Mouse (Mus musculus): ENCODE data around the gene Myo18a.

The Myo18a gene

GRCm38 (mm10) chr11:77795216-77795615 lies 32.2 kb downstream of the Myo18a start:
- DNase-seq (ENCODE audit: low spot score) = no peak

GRCm38 (mm10) chr11:77800491-77800868 lies 37.4 kb downstream of the Myo18a start:
- DNase-seq (ENCODE audit: low spot score) = no peak

DNA sequence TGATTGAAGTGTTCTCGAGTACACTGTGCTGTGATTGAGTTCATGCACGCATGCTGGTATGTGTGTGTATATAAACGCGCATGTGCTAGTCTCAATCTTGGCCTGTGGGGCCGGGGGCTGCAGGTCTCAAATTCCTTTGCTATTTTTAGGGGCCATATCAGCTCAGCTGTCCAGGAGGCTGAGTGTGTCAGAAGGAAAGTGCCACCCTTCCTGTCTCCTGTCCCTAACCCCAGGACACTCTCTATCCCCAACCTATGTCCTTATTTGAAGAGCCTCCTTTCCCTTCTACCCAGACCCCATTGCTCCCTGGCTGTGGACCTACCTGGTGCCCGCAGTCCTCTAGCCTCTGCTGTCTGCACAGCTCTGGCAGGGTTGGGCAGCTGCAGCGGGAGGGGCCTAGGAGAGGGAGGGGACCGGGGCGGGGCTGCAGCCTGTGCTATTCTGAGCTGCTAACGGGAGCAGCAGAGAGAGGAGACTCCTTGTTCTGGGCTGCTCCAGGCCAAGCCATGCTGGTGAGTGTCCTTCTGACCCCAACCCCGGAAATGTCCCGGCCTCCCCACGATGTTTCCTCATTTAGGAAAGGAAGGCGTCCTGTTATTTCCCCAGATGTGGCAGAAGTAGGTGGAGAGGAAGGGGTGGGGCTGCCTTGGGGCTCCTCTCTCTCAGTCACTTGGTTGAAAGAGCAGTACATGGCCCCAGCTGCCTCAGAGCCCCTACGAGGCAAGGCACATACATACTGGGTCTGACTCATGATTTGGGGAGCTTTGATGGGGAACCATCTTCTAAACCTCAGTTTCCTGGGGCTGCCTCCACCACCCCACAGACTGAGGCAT lies 38.0 kb downstream of the Myo18a start:
- peak; percentile 54 for DNase-seq (ENCODE audit: low spot score)

GRCm38 (mm10) chr11:77802341-77802865 lies 39.4 kb downstream of the Myo18a start:
- DNase-seq (ENCODE audit: low spot score) = peak; percentile 79

DNA sequence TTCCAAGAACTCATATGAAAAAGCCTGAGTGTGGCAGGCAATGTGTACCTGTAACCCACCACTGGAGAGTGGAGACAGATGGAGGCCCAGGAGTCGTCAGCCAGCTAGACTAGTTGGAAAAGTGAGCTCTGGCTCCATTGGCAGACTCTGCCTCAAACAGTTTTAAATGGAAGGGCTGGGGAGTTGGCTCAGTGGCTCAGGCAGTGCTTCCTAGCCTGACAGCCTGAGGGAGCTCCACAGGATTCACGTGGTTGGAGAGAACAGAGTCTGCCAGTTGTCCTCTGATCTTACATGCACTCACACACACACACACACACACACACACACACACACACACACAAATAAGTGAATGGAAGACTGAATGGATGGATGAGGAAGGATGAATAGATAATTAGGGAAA lies 43.2 kb downstream of the Myo18a start:
- DNase-seq (ENCODE audit: low spot score) = no peak

GRCm38 (mm10) chr11:77806855-77807254 lies 43.8 kb downstream of the Myo18a start:
- DNase-seq (ENCODE audit: low spot score) = no peak

DNA sequence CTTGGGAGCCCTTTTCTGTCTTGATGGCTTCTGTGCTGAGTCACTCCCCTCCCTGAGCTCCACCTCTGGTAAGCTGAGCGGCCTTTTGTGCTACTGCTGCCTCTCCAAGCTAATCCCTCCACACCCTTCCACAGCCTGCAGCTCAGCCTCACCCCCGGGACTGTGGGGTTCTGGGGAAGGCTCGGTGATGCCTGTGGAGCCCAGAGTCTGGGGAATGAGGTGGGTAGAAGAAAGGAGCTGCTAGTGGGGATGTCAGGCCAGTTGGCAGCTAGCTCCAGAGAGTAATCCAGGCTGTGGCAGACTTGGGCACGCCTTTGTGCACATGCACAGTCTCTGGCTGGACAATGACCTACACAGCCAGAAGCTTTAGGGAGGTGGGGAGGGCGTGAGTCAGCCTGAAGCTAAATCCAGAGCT lies 45.0 kb downstream of the Myo18a start:
- no peak for DNase-seq (ENCODE audit: low spot score)

DNA sequence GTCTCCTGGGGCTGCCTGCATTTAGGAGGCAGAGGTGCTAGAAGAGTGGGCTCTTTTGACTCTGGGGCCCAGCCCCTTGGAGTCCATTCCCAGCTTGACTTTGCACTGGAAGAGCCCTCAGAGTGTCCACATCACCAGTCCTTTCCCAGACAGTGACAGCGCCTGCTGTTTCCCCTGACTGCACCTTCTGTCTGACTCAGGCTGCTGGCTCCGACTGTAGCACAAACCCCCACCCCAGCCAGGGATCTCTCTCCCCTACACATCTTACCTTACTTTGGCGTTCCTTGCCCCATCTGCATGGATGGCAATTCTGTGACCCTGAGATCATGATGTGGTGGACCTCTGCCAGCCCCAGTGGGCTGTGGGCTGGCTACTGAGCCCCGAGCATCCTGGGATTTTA lies 46.2 kb downstream of the Myo18a start:
- DNase-seq (ENCODE audit: low spot score) = no peak

DNA sequence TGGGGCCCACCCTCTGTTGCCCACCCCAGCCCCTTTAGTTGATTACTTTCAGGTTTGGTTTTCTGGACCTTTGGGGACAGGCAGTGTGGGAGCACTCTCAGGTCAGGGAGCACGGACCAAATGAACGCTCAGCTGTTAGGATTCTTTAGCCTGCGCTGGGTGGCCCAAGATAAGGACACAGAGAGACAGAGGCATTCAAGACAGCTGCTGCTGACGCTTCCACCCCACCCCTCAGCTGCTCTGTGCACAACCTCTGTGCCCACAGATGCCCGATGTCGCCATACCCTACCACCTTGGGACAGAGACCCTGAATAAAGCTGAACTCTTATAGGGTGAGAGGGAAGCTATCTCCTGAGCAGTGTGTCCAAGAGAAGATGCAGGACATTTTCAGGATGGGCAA lies 47.0 kb downstream of the Myo18a start:
- no peak for DNase-seq (ENCODE audit: low spot score)

GRCm38 (mm10) chr11:77813969-77814368 lies 50.9 kb downstream of the Myo18a start:
- no peak for DNase-seq (ENCODE audit: low spot score)

GRCm38 (mm10) chr11:77816003-77816402 lies 53.0 kb downstream of the Myo18a start:
- DNase-seq (ENCODE audit: low spot score) = no peak

DNA sequence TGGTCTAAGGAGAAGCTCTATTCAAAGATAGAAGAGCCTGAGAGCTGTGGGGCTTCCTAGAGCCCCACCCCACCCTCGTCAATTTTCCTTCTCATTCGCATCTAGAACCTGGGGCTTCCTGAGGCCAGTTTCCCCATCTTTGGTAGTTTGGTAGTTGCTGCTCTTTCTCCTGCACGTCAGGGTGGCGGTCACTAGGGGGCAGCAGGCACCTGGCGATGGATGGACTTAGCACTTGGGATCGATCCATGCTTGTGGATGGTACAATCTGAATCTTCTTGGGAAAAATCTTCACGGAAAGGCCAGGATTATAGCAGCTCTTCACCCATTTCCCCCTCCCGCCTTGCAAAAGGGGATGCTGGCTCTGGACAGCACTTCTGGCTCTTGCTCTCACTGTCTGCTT lies 58.6 kb downstream of the Myo18a start:
- DNase-seq (ENCODE audit: low spot score) = no peak

DNA sequence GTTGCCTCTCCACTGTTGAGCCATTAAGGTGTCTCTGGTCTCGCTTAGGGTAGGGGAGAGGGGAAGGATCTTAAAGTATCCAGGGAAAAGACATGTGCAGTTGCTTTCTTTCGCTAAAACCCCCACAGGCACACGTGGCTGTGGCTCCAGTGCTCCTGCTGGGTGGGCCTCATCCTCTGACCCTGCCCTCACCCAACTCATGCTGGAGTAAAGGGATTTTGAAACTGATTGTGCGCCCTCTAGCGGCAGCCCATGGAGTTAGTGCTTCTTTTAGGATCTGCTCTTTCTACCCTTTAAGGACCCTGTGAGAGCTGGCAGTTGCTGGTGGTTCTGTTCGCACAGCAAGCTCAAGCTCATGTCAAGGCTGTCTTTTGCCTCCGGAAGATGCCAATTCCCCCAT lies 59.7 kb downstream of the Myo18a start:
- no peak for DNase-seq (ENCODE audit: low spot score)

DNA sequence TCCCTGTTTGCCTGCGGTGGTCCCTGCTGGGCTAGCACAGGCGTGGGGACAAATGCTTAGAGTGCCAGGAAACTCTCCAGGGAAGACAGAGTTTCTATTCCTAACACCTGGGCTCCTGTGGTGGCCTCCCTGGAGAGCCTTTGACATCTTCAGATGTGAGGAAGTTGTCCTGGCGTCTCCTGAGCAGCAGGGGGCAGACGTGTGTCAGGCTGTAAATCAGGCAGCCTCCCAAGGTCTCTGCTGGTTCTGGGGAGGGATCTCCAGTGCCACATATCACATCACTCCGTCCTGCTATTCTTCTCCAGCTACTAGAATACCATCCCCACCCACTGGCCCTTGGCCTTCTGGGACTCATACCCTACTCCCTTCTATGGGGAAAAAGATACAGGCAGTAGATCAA lies 62.8 kb downstream of the Myo18a start:
- DNase-seq (ENCODE audit: low spot score) = peak; percentile 48

DNA sequence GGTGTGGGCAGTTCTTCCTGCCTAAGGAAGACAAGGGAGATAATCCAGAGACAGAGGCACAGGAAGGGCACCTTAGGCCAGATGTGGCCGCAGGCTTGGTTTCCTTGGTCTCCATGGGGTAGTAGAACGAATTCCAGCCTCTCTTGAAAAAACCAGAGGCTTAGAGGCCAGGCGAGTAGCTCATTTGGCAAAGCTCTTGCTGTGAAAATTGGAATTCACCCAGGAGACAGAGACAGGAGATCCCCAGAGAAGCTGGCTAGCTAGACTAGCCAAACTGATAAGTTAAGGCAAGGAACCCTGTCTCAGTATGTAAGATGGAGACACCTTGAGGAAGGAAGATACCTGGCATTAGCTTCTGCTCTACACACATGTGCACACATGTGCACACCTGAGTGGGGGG lies 63.3 kb downstream of the Myo18a start:
- no peak for DNase-seq (ENCODE audit: low spot score)

DNA sequence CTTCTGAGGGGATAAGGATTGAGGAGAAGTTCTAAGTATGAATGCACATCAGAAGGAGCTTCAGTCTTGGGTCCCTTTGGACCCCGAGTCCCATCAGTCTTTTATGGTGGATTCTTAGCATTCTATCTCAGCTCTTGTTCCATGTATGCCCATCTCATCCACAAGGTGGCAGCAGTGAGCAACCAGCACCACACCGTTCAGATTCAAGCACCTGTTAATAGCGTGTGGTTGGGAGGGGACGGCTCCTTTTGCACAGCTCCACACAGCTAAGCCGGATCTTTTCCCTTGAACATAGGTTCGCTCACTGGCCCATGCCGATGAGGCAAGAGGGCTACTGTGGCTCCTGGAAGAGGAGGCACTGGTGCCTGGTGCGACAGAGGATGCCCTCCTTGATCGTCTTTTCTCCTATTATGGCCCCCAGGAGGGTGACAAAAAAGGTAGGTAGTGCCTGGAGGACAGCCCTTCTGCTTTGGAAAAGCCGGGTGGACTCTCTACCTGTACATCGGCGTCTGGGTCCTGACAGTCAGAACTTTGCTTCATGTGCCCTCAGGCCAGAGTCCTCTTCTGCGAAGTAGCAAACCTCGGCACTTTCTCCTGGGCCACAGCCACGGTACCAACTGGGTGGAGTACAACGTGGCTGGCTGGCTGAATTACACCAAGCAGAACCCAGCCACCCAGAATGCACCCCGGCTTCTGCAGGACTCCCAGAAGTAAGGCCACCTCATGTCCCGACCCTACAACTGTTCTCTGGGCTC lies 64.4 kb downstream of the Myo18a start:
- DNase-seq (ENCODE audit: low spot score) = peak; percentile 47

GRCm38 (mm10) chr11:77828163-77828562 lies 65.1 kb downstream of the Myo18a start:
- no peak for DNase-seq (ENCODE audit: low spot score)

DNA sequence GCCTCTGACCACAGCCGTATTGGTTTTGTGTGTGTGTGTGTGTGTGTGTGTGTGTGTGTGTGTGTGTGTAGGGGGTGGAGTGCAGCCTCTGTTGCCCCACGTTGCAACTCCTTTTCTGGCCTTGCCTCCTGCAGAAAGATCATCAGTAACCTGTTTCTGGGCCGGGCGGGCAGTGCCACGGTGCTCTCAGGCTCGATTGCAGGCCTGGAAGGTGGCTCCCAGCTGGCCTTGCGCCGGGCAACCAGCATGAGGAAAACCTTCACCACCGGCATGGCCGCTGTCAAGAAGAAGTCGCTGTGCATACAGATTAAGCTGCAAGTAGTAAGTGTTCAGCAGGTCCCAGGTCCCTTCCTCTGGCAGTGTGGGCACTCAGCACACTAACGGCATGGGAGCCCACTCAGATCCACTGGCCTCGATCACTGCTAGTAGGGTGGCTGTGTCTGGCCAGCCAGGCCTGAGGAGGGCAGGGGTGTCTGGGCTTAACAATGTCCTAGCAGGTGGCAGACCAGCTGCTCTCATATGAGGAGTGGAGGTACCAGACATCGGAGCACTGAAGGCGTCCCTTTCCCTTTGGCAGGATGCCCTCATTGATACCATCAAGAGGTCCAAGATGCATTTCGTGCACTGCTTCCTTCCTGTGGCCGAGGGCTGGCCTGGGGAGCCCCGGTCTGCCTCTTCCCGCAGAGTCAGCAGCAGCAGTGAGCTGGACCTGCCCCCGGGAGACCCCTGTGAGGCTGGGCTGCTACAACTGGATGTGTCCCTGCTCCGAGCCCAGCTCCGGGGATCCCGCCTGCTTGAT lies 66.2 kb downstream of the Myo18a start:
- DNase-seq (ENCODE audit: low spot score) = no peak

- DNase-seq (ENCODE audit: low spot score) = no peak
Measured at GRCm38 (mm10) chr11:77830875-77831274, 67.8 kb downstream of the Myo18a start.

- DNase-seq (ENCODE audit: low spot score) = peak; percentile 34
Measured at GRCm38 (mm10) chr11:77832541-77832940, 69.5 kb downstream of the Myo18a start.

- no peak for DNase-seq (ENCODE audit: low spot score)
Measured at GRCm38 (mm10) chr11:77835109-77835508, 72.1 kb downstream of the Myo18a start.

GRCm38 (mm10) chr11:77836290-77836689 lies 73.2 kb downstream of the Myo18a start:
- DNase-seq (ENCODE audit: low spot score) = no peak

Measured in testis, postnatal 14 days (tissue).